Mouse (Mus musculus) liver, adult 2 months (tissue): ENCODE data around the gene Tnf. TPM values are rescaled to one million over a fixed set of nuclear protein-coding genes. Genes with fewer than 3 reads are reported as not detected.

ENCODE experiments used
- DNase-seq: peaks from one replicate; pipeline ENCODE4 v3.0.0-alpha.2; 2011; ENCODE audit warnings: low read depth, low spot score; ENCODE audit errors: extremely low read depth
- H3K27ac ChIP-seq: fragments of 200-500 bp; replicated peaks from 2 replicates; pipeline ENCODE4 v1.5.1; 2012; ENCODE audit warnings: low read depth, mild to moderate bottlenecking, control low read depth, inconsistent platforms, low read length; ENCODE audit not compliant: insufficient read depth
- H3K27me3 ChIP-seq: fragments of 200-500 bp; 2 replicates; pipeline ENCODE4 v1.6.1; 2012; ENCODE audit warnings: mild to moderate bottlenecking, moderate library complexity, low read length, inconsistent platforms; ENCODE audit not compliant: control insufficient read depth, insufficient read depth
- H3K36me3 ChIP-seq: fragments of 200-500 bp; 2 replicates; pipeline ENCODE4 v1.6.1; 2012; ENCODE audit warnings: low read length, inconsistent platforms; ENCODE audit not compliant: control insufficient read depth, insufficient read depth
- H3K4me1 ChIP-seq: fragments of 200-500 bp; 2 replicates; pipeline ENCODE4 v1.6.1; 2011; ENCODE audit warnings: low read length; ENCODE audit not compliant: control insufficient read depth, insufficient read depth
- H3K4me3 ChIP-seq: fragments of 200-500 bp; 2 replicates; pipeline ENCODE4 v1.5.1; 2011; ENCODE audit warnings: low read depth, mild to moderate bottlenecking, control low read depth, low read length, moderate library complexity; ENCODE audit not compliant: insufficient read depth
- H3K79me2 ChIP-seq: fragments of 200-500 bp; 2 replicates; pipeline ENCODE4 v1.6.1; 2012; ENCODE audit warnings: inconsistent platforms, mild to moderate bottlenecking, low read length, moderate library complexity; ENCODE audit not compliant: control insufficient read depth, insufficient read depth
- H3K9ac ChIP-seq: fragments of 200-500 bp; 2 replicates; pipeline ENCODE4 v1.6.1; 2012; ENCODE audit warnings: low read depth, mild to moderate bottlenecking, control low read depth, inconsistent platforms, low read length
- CTCF ChIP-seq: fragments of 200-500 bp; IDR thresholded peaks from 2 replicates; pipeline ENCODE4 v1.5.1; 2011; ENCODE audit warnings: low read depth, low read length, control low read depth
- POLR2A ChIP-seq: fragments of 200-500 bp; IDR thresholded peaks from 2 replicates; pipeline ENCODE4 v1.6.1; 2011; ENCODE audit warnings: low read length, control low read depth; ENCODE audit not compliant: insufficient read depth; ENCODE audit errors: extremely low read depth
- WGBS: fragments of 180-500 bp; shearing (Covaris S2); methylation state at CpG from one replicate; pipeline ENCODE4 v1.1.7; 2018; 5-methylcytosine and 5-hydroxymethylcytosine counted together
- polyA plus RNA-seq: library from polyadenylated mRNA; depleted of rRNA; stranded (reverse); fragments of >200 nt; gene quantifications from 2 replicates; pipeline ENCODE4 v1.2.3, GENCODE M21; 2012; rRNA removed
- total RNA-seq: library from RNA; depleted of rRNA; stranded (reverse); fragments of >200 nt; gene quantifications from 2 replicates; pipeline ENCODE4 v1.2.3, GENCODE M21; 2014; rRNA removed

Gene Tnf
- total and polyA plus RNA-seq, 2 experiments, result 0.15 TPM; not detected in 1

DNA sequence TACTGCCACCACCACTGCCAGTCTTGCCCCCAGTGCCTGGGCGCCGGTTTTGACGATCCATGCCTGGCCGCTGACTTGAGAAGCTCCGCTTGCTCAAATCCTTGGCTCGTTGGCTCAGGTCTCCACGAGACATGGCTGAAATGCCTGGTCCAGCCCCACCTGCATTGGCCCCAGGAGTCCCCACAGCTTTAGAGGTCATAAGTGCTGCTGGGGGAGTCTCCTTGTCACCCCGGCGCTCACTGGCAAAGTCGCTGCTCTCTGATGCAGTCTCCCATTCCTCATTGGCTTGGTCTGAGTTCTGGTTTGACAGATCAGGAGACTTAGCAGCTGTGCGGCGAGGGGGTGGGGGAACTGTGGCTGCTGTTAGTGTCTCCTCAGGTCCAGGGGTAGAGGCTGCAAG is 46.4 kb downstream of the Tnf start:
- TF ChIP-seq POLR2A, result no peak
- TF ChIP-seq CTCF, result no peak
- no peaks in the 10 kb centered on the region for H3K4me1 ChIP-seq
- H3K4me3 ChIP-seq, result no peak overlapping the region
- peaks cover 13% of the 10 kb centered on the region; the same call in 1 of the 2 replicates for H3K79me2 ChIP-seq
- H3K36me3 ChIP-seq, result peaks cover 86% of the 10 kb centered on the region
- DNase-seq, result no peak
- no peak overlapping the region for H3K9ac ChIP-seq
- no peak overlapping the region for H3K27ac ChIP-seq
- H3K27me3 ChIP-seq, result no peaks in the 10 kb centered on the region
- 94% methylated on average over 12 of the region's 12 CpGs for WGBS

DNA sequence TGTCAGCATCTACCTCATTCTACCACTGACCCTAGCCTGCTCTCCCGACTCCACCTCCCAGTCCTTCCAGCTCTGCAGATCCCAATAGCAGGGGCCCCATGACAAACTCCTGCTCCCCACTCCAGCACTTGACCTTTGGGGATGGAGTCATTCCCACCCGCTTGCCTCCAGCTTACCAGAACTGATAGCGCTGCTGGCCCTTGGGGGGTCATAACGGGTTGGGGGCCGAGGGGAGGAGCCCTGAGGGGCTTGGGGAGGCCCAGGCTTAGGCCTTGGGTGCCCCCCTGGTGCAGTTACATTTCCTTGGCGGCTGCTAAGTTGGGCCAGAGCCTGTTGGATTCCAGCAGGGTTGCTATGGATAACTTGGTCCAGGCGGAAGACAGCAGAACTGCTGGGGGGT is 47.2 kb downstream of the Tnf start:
- no peak overlapping the region for H3K4me3 ChIP-seq
- H3K79me2 ChIP-seq, result peaks cover 6% of the 10 kb centered on the region; the same call in 1 of the 2 replicates
- no peaks in the 10 kb centered on the region for H3K4me1 ChIP-seq
- no peak for DNase-seq
- H3K9ac ChIP-seq, result no peak overlapping the region
- TF ChIP-seq POLR2A, result no peak
- TF ChIP-seq CTCF, result no peak
- WGBS, result 91% methylated on average over 7 of the region's 7 CpGs
- no peaks in the 10 kb centered on the region for H3K27me3 ChIP-seq
- no peak overlapping the region for H3K27ac ChIP-seq
- H3K36me3 ChIP-seq, result peaks cover 84% of the 10 kb centered on the region

DNA sequence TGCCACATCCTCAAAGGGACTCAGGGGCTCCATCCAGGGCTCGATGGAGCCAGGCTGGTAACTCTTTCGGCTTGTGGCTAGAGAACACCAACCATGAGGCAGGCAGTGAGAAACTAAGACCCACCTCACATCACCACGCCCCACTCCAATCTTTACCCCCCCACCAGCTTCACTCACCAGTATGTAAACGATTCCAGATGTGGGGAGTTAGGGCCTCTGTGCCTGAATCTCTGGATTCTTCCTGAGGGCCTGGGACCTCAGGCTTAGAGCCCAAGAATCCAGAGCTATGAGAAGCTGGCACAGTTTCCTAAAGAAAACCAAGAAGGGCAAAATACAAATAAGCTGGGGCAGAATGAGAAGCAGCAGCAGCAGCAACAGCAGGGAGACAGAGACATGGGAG is 47.9 kb downstream of the Tnf start:
- Histone ChIP-seq H3K4me1 (no peaks in the 10 kb centered on the region), H3K27ac (no peak overlapping the region), H3K4me3 (no peak overlapping the region), H3K9ac (no peak overlapping the region), H3K36me3 (peaks cover 81% of the 10 kb centered on the region), H3K79me2 (peaks cover 3% of the 10 kb centered on the region; the same call in 1 of the 2 replicates), H3K27me3 (no peaks in the 10 kb centered on the region)
- DNase-seq, result no peak
- WGBS, result 87% methylated on average over 4 of the region's 4 CpGs
- TF ChIP-seq POLR2A (no peak), CTCF (no peak)

DNA sequence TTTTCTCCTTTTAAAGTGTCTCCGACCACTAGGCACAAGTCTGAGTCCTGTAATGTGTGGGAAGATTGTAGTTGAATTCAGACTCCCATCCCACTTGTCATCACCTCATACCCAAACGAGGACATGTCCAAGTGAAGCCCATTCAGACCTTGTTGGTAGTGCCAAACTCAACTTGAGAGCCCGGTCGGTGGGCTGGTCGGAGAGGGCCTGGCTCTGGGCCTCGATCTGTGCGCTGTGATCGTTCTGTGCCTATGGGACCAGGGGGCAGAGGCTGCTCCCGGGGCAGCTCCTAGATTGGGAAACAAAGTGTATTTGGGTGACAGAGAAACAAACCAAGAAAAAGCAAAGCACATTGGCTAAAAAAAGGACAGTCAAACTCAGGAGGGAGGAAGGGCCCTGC is 48.7 kb downstream of the Tnf start:
- 90% methylated on average over 9 of the region's 9 CpGs for WGBS
- H3K27me3 ChIP-seq, result no peaks in the 10 kb centered on the region
- DNase-seq, result no peak

DNA sequence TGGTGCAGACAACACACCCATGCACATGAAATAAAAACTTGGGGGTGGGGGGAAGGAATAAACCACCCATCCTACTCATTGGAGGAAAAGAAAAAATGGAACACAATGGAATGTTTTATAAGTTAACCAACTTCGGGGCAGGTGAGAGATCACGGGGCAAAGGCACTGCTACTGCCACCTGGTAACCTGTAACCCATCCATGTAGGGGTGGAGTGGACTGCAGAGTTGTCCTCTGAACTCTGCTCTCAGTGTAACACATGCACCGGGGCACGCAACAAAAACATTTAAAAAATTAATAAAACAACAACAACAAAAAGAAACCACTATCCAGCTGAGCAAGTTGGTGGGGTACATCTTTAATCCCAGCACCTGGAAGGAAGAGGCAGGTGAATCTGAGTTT is 49.7 kb downstream of the Tnf start:
- Histone ChIP-seq H3K36me3 (peaks cover 77% of the 10 kb centered on the region), H3K27me3 (no peaks in the 10 kb centered on the region), H3K79me2 (no peaks in the 10 kb centered on the region; the same call in 1 of the 2 replicates), H3K27ac (no peak overlapping the region), H3K9ac (no peak overlapping the region), H3K4me3 (no peak overlapping the region), H3K4me1 (no peaks in the 10 kb centered on the region; the same call in 1 of the 2 replicates)
- TF ChIP-seq CTCF, result no peak
- no peak for TF ChIP-seq POLR2A
- 57% methylated on average over 4 of the region's 4 CpGs for WGBS
- peak; percentile 40 for DNase-seq

More for the DNA sequence above, 48.7 kb downstream of the Tnf start:
- peaks cover 3% of the 10 kb centered on the region; the same call in 1 of the 2 replicates for H3K79me2 ChIP-seq
- H3K9ac ChIP-seq, result no peak overlapping the region
- H3K4me1 ChIP-seq, result no peaks in the 10 kb centered on the region; the same call in 1 of the 2 replicates
- TF ChIP-seq CTCF (no peak), POLR2A (no peak)
- peaks cover 80% of the 10 kb centered on the region for H3K36me3 ChIP-seq
- no peak overlapping the region for H3K27ac ChIP-seq
- no peak overlapping the region for H3K4me3 ChIP-seq

Other genes with a start within 250 kb of the Tnf start
Only the 30 nearest of the 39 such genes appear.
- 0.54 TPM in 1 of 2 replicates, not detected in the other for gene Sapcd1, start 174.0 kb downstream of the Tnf start, total RNA-seq
- 0.66 TPM in 1 of 2 replicates, not detected in the other for gene Sapcd1, start 174.0 kb downstream of the Tnf start, polyA plus RNA-seq
- gene Msh5, start 155.3 kb downstream of the Tnf start, total RNA-seq, result 1.0 and 2.0 TPM in 2 replicates
- gene Msh5, start 155.3 kb downstream of the Tnf start, polyA plus RNA-seq, result 1.1 and 3.9 TPM in 2 replicates
- 15.9 and 20.3 TPM in 2 replicates for gene Clic1, start 152.0 kb downstream of the Tnf start, total RNA-seq
- 12.2 and 16.8 TPM in 2 replicates for gene Clic1, start 152.0 kb downstream of the Tnf start, polyA plus RNA-seq
- gene Ddah2, start 143.0 kb downstream of the Tnf start, total RNA-seq, result 3.0 and 3.6 TPM in 2 replicates
- 3.8 and 3.9 TPM in 2 replicates for gene Ddah2, start 143.0 kb downstream of the Tnf start, polyA plus RNA-seq
- not detected in 2 replicates for gene Ly6g6c, start 136.6 kb downstream of the Tnf start, total RNA-seq
- gene Ly6g6c, start 136.6 kb downstream of the Tnf start, polyA plus RNA-seq, result not detected in 2 replicates
- gene Mpig6b, start 135.8 kb downstream of the Tnf start, total RNA-seq, result 0.18 TPM in 1 of 2 replicates, not detected in the other
- gene Mpig6b, start 135.8 kb downstream of the Tnf start, polyA plus RNA-seq, result 0.06 TPM in 1 of 2 replicates, not detected in the other
- gene Ly6g6e, start 125.1 kb downstream of the Tnf start, total RNA-seq, result 0.37 TPM in 1 of 2 replicates, not detected in the other
- gene Ly6g6e, start 125.1 kb downstream of the Tnf start, polyA plus RNA-seq, result 0.33 and 0.35 TPM in 2 replicates
- 0.47 TPM in 1 of 2 replicates, not detected in the other for gene Ly6g6d, start 123.9 kb downstream of the Tnf start, total RNA-seq
- 0.24 and 0.67 TPM in 2 replicates for gene Ly6g6d, start 123.9 kb downstream of the Tnf start, polyA plus RNA-seq
- not detected in 2 replicates for gene Ly6g6f, start 116.4 kb downstream of the Tnf start, total RNA-seq
- 0.07 TPM in 2 replicates for gene Ly6g6f, start 116.4 kb downstream of the Tnf start, polyA plus RNA-seq
- 62.2 and 63.3 TPM in 2 replicates for gene Abhd16a, start 112.7 kb downstream of the Tnf start, total RNA-seq
- gene Abhd16a, start 112.7 kb downstream of the Tnf start, polyA plus RNA-seq, result 78.4 and 83.0 TPM in 2 replicates
- not detected in 2 replicates for gene Ly6g5c, start 93.7 kb downstream of the Tnf start, total RNA-seq
- not detected in 2 replicates for gene Ly6g5c, start 93.7 kb downstream of the Tnf start, polyA plus RNA-seq
- gene Ly6g5b, start 86.6 kb downstream of the Tnf start, total RNA-seq, result 0.40 and 0.46 TPM in 2 replicates
- 0.26 and 0.62 TPM in 2 replicates for gene Ly6g5b, start 86.6 kb downstream of the Tnf start, polyA plus RNA-seq
- 9.6 and 9.8 TPM in 2 replicates for gene Gpank1, start 80.6 kb downstream of the Tnf start, total RNA-seq
- 10.5 and 11.4 TPM in 2 replicates for gene Gpank1, start 80.6 kb downstream of the Tnf start, polyA plus RNA-seq
- 60.9 and 111 TPM in 2 replicates for gene Csnk2b, start 80.0 kb downstream of the Tnf start, total RNA-seq
- 215 and 228 TPM in 2 replicates for gene Csnk2b, start 80.0 kb downstream of the Tnf start, polyA plus RNA-seq
- gene D17H6S53E, start 75.6 kb downstream of the Tnf start, total RNA-seq, result 9.8 and 11.4 TPM in 2 replicates
- 12.4 and 18.3 TPM in 2 replicates for gene D17H6S53E, start 75.6 kb downstream of the Tnf start, polyA plus RNA-seq
- gene Apom, start 70.0 kb downstream of the Tnf start, total RNA-seq, result 432 and 465 TPM in 2 replicates
- gene Apom, start 70.0 kb downstream of the Tnf start, polyA plus RNA-seq, result 510 and 575 TPM in 2 replicates
- gene Bag6, start 66.8 kb downstream of the Tnf start, total RNA-seq, result 28.1 and 40.9 TPM in 2 replicates
- 88.4 and 119 TPM in 2 replicates for gene Bag6, start 66.8 kb downstream of the Tnf start, polyA plus RNA-seq
- 12.4 and 23.2 TPM in 2 replicates for gene Prrc2a, start 37.1 kb downstream of the Tnf start, total RNA-seq
- 103 and 144 TPM in 2 replicates for gene Prrc2a, start 37.1 kb downstream of the Tnf start, polyA plus RNA-seq
- 8.6 and 13.3 TPM in 2 replicates for gene Aif1, start 25.9 kb downstream of the Tnf start, total RNA-seq
- 1.6 and 2.5 TPM in 2 replicates for gene Aif1, start 25.9 kb downstream of the Tnf start, polyA plus RNA-seq
- gene Lst1, start 13.6 kb downstream of the Tnf start, total RNA-seq, result 10.2 and 13.0 TPM in 2 replicates
- gene Lst1, start 13.6 kb downstream of the Tnf start, polyA plus RNA-seq, result 5.9 and 11.8 TPM in 2 replicates
- gene Ltb, start 7.6 kb downstream of the Tnf start, total RNA-seq, result 1.8 and 3.0 TPM in 2 replicates
- gene Ltb, start 7.6 kb downstream of the Tnf start, polyA plus RNA-seq, result 2.6 and 4.7 TPM in 2 replicates
- 0.27 TPM in 1 of 2 replicates, not detected in the other for gene Lta, start 3.3 kb upstream of the Tnf start, total RNA-seq
- 0.06 TPM in 1 of 2 replicates, not detected in the other for gene Lta, start 3.3 kb upstream of the Tnf start, polyA plus RNA-seq
- gene Gm16181, start 18.8 kb upstream of the Tnf start, total RNA-seq, result 0.37 TPM in 1 of 2 replicates, not detected in the other
- not detected in 2 replicates for gene Gm16181, start 18.8 kb upstream of the Tnf start, polyA plus RNA-seq
- gene Atp6v1g2, start 31.7 kb upstream of the Tnf start, total RNA-seq, result 0.28 and 0.34 TPM in 2 replicates
- gene Atp6v1g2, start 31.7 kb upstream of the Tnf start, polyA plus RNA-seq, result 1.6 and 2.7 TPM in 2 replicates
- 7.5 and 7.6 TPM in 2 replicates for gene Nfkbil1, start 33.8 kb upstream of the Tnf start, total RNA-seq
- gene Nfkbil1, start 33.8 kb upstream of the Tnf start, polyA plus RNA-seq, result 7.5 and 8.6 TPM in 2 replicates
- gene Ddx39b, start 39.7 kb upstream of the Tnf start, total RNA-seq, result 37.0 and 43.6 TPM in 2 replicates
- 64.9 and 103 TPM in 2 replicates for gene Ddx39b, start 39.7 kb upstream of the Tnf start, polyA plus RNA-seq
- gene H2-D1, start 60.7 kb upstream of the Tnf start, total RNA-seq, result 444 and 506 TPM in 2 replicates
- gene H2-D1, start 60.7 kb upstream of the Tnf start, polyA plus RNA-seq, result 487 and 676 TPM in 2 replicates
- 9.1 and 11.1 TPM in 2 replicates for gene H2-Q1, start 118.4 kb upstream of the Tnf start, total RNA-seq
- 4.4 and 5.5 TPM in 2 replicates for gene H2-Q1, start 118.4 kb upstream of the Tnf start, polyA plus RNA-seq
- 0.81 and 1.2 TPM in 2 replicates for gene H2-Q2, start 140.2 kb upstream of the Tnf start, total RNA-seq
- gene H2-Q2, start 140.2 kb upstream of the Tnf start, polyA plus RNA-seq, result 0.37 and 0.75 TPM in 2 replicates
- gene H2-Q4, start 177.6 kb upstream of the Tnf start, total RNA-seq, result 31.5 and 32.7 TPM in 2 replicates
- gene H2-Q4, start 177.6 kb upstream of the Tnf start, polyA plus RNA-seq, result 36.2 and 61.8 TPM in 2 replicates